Mouse (Mus musculus) MEL (cell line): ENCODE measurements around the gene Ankfn1. TPM values are rescaled to one million over a fixed set of nuclear protein-coding genes. Genes with fewer than 3 reads are reported as not detected.

Source experiments
- DNase-seq: peaks from one replicate; pipeline ENCODE4 v3.0.0; 2011; ENCODE audit warnings: low read depth, low spot score
- H3K27ac ChIP-seq: 2 replicates; pipeline ENCODE4 v1.5.1; 2012; ENCODE audit warnings: low read depth, mild to moderate bottlenecking, control low read depth, low read length, moderate library complexity; ENCODE audit not compliant: control insufficient read depth
- H3K27me3 ChIP-seq, 2 experiments: fragments of 150-350 bp in 1 of 2; sonication (generic) in 1 of 2; 2 replicates each; pipeline ENCODE4 v1.6.1; 2012; ENCODE audit warnings: low read length in 2 of 2, mild to moderate bottlenecking in 2 of 2, improper control_type of control experiment in 1 of 2, moderate library complexity in 1 of 2; ENCODE audit not compliant: insufficient read depth in 2 of 2, control insufficient read depth in 1 of 2
- H3K36me3 ChIP-seq, 2 experiments: 2 replicates each; pipeline ENCODE4 v1.6.1; 2012 to 2014; ENCODE audit warnings: low read length in 2 of 2, improper control_type of control experiment in 1 of 2, inconsistent platforms in 1 of 2, mild to moderate bottlenecking in 1 of 2; ENCODE audit not compliant: insufficient read depth in 2 of 2, control insufficient read depth in 1 of 2
- H3K4me1 ChIP-seq, 2 experiments: fragments of 150-350 bp in 1 of 2; sonication (generic) in 1 of 2; 2 replicates each; pipeline ENCODE4 v1.6.1; 2012; ENCODE audit warnings: low read length in 2 of 2, improper control_type of control experiment in 1 of 2, mild to moderate bottlenecking in 1 of 2; ENCODE audit not compliant: insufficient read depth in 2 of 2, control insufficient read depth in 1 of 2
- H3K4me3 ChIP-seq, 2 experiments: fragments of 150-350 bp in 1 of 2; sonication (generic) in 1 of 2; 2 replicates each; pipeline ENCODE4 v1.5.1; 2012; ENCODE audit warnings: low read depth in 2 of 2, low read length in 2 of 2, mild to moderate bottlenecking in 2 of 2, moderate library complexity in 2 of 2, control low read depth in 1 of 2, improper control_type of control experiment in 1 of 2; ENCODE audit not compliant: control insufficient read depth in 1 of 2, insufficient read depth in 1 of 2
- H3K79me2 ChIP-seq: 2 replicates; pipeline ENCODE4 v1.6.1; 2012; ENCODE audit warnings: mild to moderate bottlenecking, low read length, moderate library complexity; ENCODE audit not compliant: control insufficient read depth, poor library complexity, insufficient read depth
- H3K9ac ChIP-seq: 2 replicates; pipeline ENCODE4 v1.6.1; 2012; ENCODE audit warnings: low read depth, mild to moderate bottlenecking, control low read depth, low read length, moderate library complexity; ENCODE audit not compliant: control insufficient read depth, poor library complexity, severe bottlenecking
- H3K9me3 ChIP-seq: fragments of 150-350 bp; sonication (generic); replicated peaks from 2 replicates; pipeline ENCODE4 v1.6.1; 2012; ENCODE audit warnings: mild to moderate bottlenecking, low read length, improper control_type of control experiment, moderate library complexity; ENCODE audit not compliant: insufficient read depth
- BHLHE40 ChIP-seq: IDR thresholded peaks from 2 replicates; pipeline ENCODE4 v1.6.1; 2012; ENCODE audit warnings: low read depth, mild to moderate bottlenecking, inconsistent platforms, low read length, improper control_type of control experiment, borderline replicate concordance
- CHD1 ChIP-seq: IDR thresholded peaks from 2 replicates; pipeline ENCODE4 v1.6.1; 2012; ENCODE audit warnings: low read depth, mild to moderate bottlenecking, inconsistent platforms, low read length, improper control_type of control experiment
- CHD2 ChIP-seq: IDR thresholded peaks from 2 replicates; pipeline ENCODE4 v1.6.1; 2011; ENCODE audit warnings: low read length, improper control_type of control experiment
- ELF1 ChIP-seq: IDR thresholded peaks from 2 replicates; pipeline ENCODE4 v1.6.1; 2014; ENCODE audit warnings: low read depth, mild to moderate bottlenecking, inconsistent platforms, low read length, improper control_type of control experiment, moderate library complexity
- EP300 ChIP-seq, 2 experiments: IDR thresholded peaks; 2 replicates each; pipeline ENCODE4 v1.6.1; 2011; ENCODE audit warnings: improper control_type of control experiment in 2 of 2, low read length in 2 of 2, low read depth in 1 of 2, mild to moderate bottlenecking in 1 of 2
- ETS1 ChIP-seq: IDR thresholded peaks from 2 replicates; pipeline ENCODE4 v1.6.1; 2012; ENCODE audit warnings: low read depth, mild to moderate bottlenecking, inconsistent platforms, low read length, improper control_type of control experiment, moderate library complexity
- GABPA ChIP-seq: IDR thresholded peaks from 2 replicates; pipeline ENCODE4 v1.6.1; 2012; ENCODE audit warnings: low read depth, mild to moderate bottlenecking, inconsistent platforms, low read length, improper control_type of control experiment, moderate library complexity
- HCFC1 ChIP-seq: IDR thresholded peaks from 2 replicates; pipeline ENCODE4 v1.6.1; 2012; ENCODE audit warnings: low read depth, mild to moderate bottlenecking, inconsistent platforms, low read length, improper control_type of control experiment, moderate library complexity
- MAFK ChIP-seq: IDR thresholded peaks from 2 replicates; pipeline ENCODE4 v1.6.1; 2011; ENCODE audit warnings: low read depth, mild to moderate bottlenecking, low read length, improper control_type of control experiment, borderline replicate concordance
- MAZ ChIP-seq: IDR thresholded peaks from 2 replicates; pipeline ENCODE4 v1.6.1; 2012; ENCODE audit warnings: low read depth, mild to moderate bottlenecking, inconsistent platforms, low read length, improper control_type of control experiment
- MEF2A ChIP-seq: IDR thresholded peaks from 2 replicates; pipeline ENCODE4 v1.6.1; 2014; ENCODE audit warnings: low read depth, mild to moderate bottlenecking, inconsistent platforms, low read length, improper control_type of control experiment; ENCODE audit not compliant: poor library complexity, insufficient replicate concordance, severe bottlenecking; ENCODE audit errors: extremely low read depth
- MXI1 ChIP-seq: IDR thresholded peaks from 2 replicates; pipeline ENCODE4 v1.6.1; 2011; ENCODE audit warnings: mild to moderate bottlenecking, low read depth, low read length, improper control_type of control experiment
- MYB ChIP-seq: IDR thresholded peaks from 2 replicates; pipeline ENCODE4 v1.6.1; 2011; ENCODE audit warnings: mild to moderate bottlenecking, low read depth, low read length, improper control_type of control experiment
- NELFE ChIP-seq: IDR thresholded peaks from 2 replicates; pipeline ENCODE4 v1.6.1; 2011; ENCODE audit warnings: low read depth, low read length, improper control_type of control experiment
- NRF1 ChIP-seq: IDR thresholded peaks from 2 replicates; pipeline ENCODE4 v1.6.1; 2014; ENCODE audit warnings: low read depth, mild to moderate bottlenecking, inconsistent platforms, low read length, improper control_type of control experiment, moderate library complexity; ENCODE audit not compliant: poor library complexity, insufficient read depth, severe bottlenecking
- POLR2A ChIP-seq, 2 experiments: IDR thresholded peaks; 2 replicates each; pipeline ENCODE4 v1.6.1; 2011 to 2012; ENCODE audit warnings: low read length in 2 of 2, mild to moderate bottlenecking in 2 of 2, control low read depth in 1 of 2, improper control_type of control experiment in 1 of 2, low read depth in 1 of 2, moderate library complexity in 1 of 2; ENCODE audit not compliant: control insufficient read depth in 1 of 2, insufficient read depth in 1 of 2, poor library complexity in 1 of 2
- POLR2AphosphoS2 ChIP-seq: IDR thresholded peaks from 2 replicates; pipeline ENCODE4 v1.6.1; 2011; ENCODE audit warnings: low read length, improper control_type of control experiment
- POLR2AphosphoS5 ChIP-seq: IDR thresholded peaks from 2 replicates; pipeline ENCODE4 v1.6.1; 2012; ENCODE audit warnings: low read depth, borderline replicate concordance, mild to moderate bottlenecking, inconsistent platforms, low read length, moderate library complexity, mixed read lengths
- RCOR1 ChIP-seq: IDR thresholded peaks from 2 replicates; pipeline ENCODE4 v1.6.1; 2012; ENCODE audit warnings: low read depth, mild to moderate bottlenecking, inconsistent platforms, low read length, improper control_type of control experiment
- SIN3A ChIP-seq: IDR thresholded peaks from 2 replicates; pipeline ENCODE4 v1.6.1; 2012; ENCODE audit warnings: low read length, improper control_type of control experiment, inconsistent platforms
- SMC3 ChIP-seq: IDR thresholded peaks from 2 replicates; pipeline ENCODE4 v1.6.1; 2011; ENCODE audit warnings: low read depth, low read length, improper control_type of control experiment
- TBP ChIP-seq: IDR thresholded peaks from 2 replicates; pipeline ENCODE4 v1.8.0; 2011; ENCODE audit warnings: low read depth, low read length, improper control_type of control experiment
- TCF12 ChIP-seq: IDR thresholded peaks from 2 replicates; pipeline ENCODE4 v1.6.1; 2014; ENCODE audit warnings: low read depth, mild to moderate bottlenecking, inconsistent platforms, low read length, improper control_type of control experiment, moderate library complexity
- USF1 ChIP-seq: IDR thresholded peaks from 2 replicates; pipeline ENCODE4 v1.6.1; 2014; ENCODE audit warnings: low read depth, mild to moderate bottlenecking, inconsistent platforms, low read length, improper control_type of control experiment, moderate library complexity
- USF2 ChIP-seq, 2 experiments: IDR thresholded peaks; 2 replicates each; pipeline ENCODE4 v1.6.1; 2011 to 2012; ENCODE audit warnings: improper control_type of control experiment in 2 of 2, low read length in 2 of 2, borderline replicate concordance in 1 of 2, inconsistent platforms in 1 of 2, low read depth in 1 of 2, mild to moderate bottlenecking in 1 of 2; ENCODE audit not compliant: insufficient read depth in 1 of 2
- ZC3H11A ChIP-seq: IDR thresholded peaks from 2 replicates; pipeline ENCODE4 v1.6.1; 2012; ENCODE audit warnings: low read depth, mild to moderate bottlenecking, inconsistent platforms, low read length, improper control_type of control experiment
- ZMIZ1 ChIP-seq: IDR thresholded peaks from 2 replicates; pipeline ENCODE4 v1.6.1; 2012; ENCODE audit warnings: low read depth, mild to moderate bottlenecking, inconsistent platforms, low read length, improper control_type of control experiment, moderate library complexity
- polyA plus RNA-seq, 2 experiments: library from polyadenylated mRNA; stranded (reverse) in 1 of 2; unstranded in 1 of 2; fragments of >175 nt in 1 of 2; fragments of >200 nt in 1 of 2; gene quantifications; 2 replicates each; pipeline versions ENCODE4 v1.2.1 to v1.2.4; 2012; ENCODE audit warnings: low replicate concordance in 2 of 2, low read depth in 1 of 2; ENCODE audit not compliant: insufficient read length in 2 of 2, insufficient read depth in 1 of 2, missing spikeins in 1 of 2
- total RNA-seq: library from RNA; depleted of rRNA; stranded (reverse); fragments of 300-350 nt; gene quantifications from 2 replicates; pipeline ENCODE4 v1.2.3, GENCODE M21; 2012

The Ankfn1 gene
- total and polyA plus RNA-seq, 3 experiments, result not detected

DNA sequence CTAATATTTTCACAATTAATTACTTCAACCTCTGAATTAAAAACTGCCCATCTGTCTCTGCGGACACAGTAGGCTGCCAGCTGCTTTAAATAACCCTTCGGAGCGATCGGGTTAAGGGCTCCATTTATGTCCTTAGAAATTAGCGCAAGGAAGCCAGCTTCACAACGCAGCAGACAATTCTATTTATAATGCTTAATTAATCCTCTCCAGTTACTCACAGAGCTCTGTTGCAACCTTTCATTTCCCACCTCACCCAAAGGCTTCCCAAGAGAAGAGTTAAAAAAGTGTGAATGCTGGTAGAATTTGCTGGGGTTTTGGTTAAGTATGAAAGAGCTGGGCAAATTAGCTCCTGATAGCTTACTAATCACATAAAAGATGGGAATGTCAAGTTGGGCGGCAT lies 275.7 kb downstream of the Ankfn1 start:
- no peaks in the 10 kb centered on the region for H3K79me2 ChIP-seq
- H3K27ac ChIP-seq, result no peak overlapping the region
- no peak overlapping the region for H3K4me3 ChIP-seq
- H3K9me3 ChIP-seq, result no peaks in the 10 kb centered on the region
- no peaks in the 10 kb centered on the region for H3K36me3 ChIP-seq
- no peak for DNase-seq
- H3K4me1 ChIP-seq, result no peaks in the 10 kb centered on the region
- no peak overlapping the region for H3K9ac ChIP-seq
- no peak for TF ChIP-seq MYB
- no peak for TF ChIP-seq POLR2AphosphoS2
- no peak for TF ChIP-seq ZC3H11A
- no peak for TF ChIP-seq MAZ
- no peak for TF ChIP-seq ZMIZ1
- no peak for TF ChIP-seq MXI1
- no peak for TF ChIP-seq EP300 (IDR thresholded peaks at IDR 0.05; ENCODE audit: low read depth in 1 of 2, low read length in 2 of 2)
- TF ChIP-seq SMC3, result no peak
- no peak for TF ChIP-seq CHD1
- no peak for TF ChIP-seq MAFK
- no peak for TF ChIP-seq GABPA
- no peak for TF ChIP-seq NRF1
- TF ChIP-seq USF1, result no peak
- TF ChIP-seq POLR2A (IDR thresholded peaks at IDR 0.05; ENCODE audit: control insufficient read depth in 1 of 2, insufficient read depth in 1 of 2, low read depth in 1 of 2, low read length in 2 of 2, poor library complexity in 1 of 2), result no peak
- no peak for TF ChIP-seq RCOR1
- TF ChIP-seq TCF12, result no peak
- no peaks in the 10 kb centered on the region for H3K27me3 ChIP-seq

DNA sequence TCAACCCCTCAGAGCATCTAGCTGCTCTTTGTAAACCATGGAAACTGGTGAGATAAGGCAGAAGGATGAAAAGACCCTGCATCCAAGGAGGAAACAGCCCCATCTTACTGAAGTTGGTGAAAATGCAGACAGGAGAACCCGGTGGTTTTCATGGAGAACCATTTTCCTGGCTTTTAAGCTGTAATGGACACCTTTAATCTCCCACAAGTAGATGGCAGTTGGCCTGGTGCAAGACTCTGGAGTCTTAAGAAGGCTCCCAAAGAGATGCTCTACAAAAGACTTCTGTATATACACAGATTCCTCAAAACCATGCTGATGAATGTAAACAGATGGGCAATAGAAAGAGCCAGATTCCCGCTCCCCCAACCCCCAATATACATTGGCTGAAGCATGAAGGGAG lies 276.5 kb downstream of the Ankfn1 start:
- no peak for TF ChIP-seq MAFK
- no peak for TF ChIP-seq NELFE
- TF ChIP-seq, all 39 proteins: peak for 0
- DNase-seq, result no peak
- Histone ChIP-seq H3K36me3 (no peaks in the 10 kb centered on the region), H3K9me3 (no peaks in the 10 kb centered on the region), H3K27me3 (no peaks in the 10 kb centered on the region), H3K4me3 (no peak overlapping the region), H3K4me1 (no peaks in the 10 kb centered on the region), H3K27ac (no peak overlapping the region), H3K9ac (no peak overlapping the region), H3K79me2 (no peaks in the 10 kb centered on the region)

DNA sequence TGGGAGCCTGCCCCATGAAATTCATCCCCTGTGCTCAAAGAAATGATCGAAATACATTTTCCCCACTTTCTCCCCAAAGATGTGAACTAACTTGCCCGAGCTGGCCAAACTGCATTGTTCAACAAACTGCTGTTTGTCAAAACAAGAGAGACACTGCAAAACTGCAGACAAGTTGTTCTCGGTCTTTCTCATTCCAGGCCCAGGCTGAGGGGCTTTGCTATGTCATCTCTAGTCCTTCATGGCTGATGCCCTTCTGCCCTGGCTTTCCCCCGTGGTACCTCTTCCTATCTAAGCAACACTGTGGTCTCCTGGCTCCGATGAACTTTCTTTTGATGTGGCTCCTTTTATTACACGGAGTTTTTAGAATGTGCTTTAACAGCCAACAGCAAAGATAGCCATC lies 296.4 kb downstream of the Ankfn1 start:
- no peak for DNase-seq
- Histone ChIP-seq H3K27ac (no peak overlapping the region), H3K36me3 (no peaks in the 10 kb centered on the region), H3K4me1 (no peaks in the 10 kb centered on the region), H3K4me3 (no peak overlapping the region), H3K9me3 (no peaks in the 10 kb centered on the region), H3K27me3 (no peaks in the 10 kb centered on the region), H3K9ac (no peak overlapping the region), H3K79me2 (no peaks in the 10 kb centered on the region)
- TF ChIP-seq POLR2AphosphoS5 (no peak), TBP (no peak), ETS1 (no peak), CHD2 (no peak), SMC3 (no peak), POLR2A (IDR thresholded peaks at IDR 0.05; ENCODE audit: control insufficient read depth in 1 of 2, insufficient read depth in 1 of 2, low read depth in 1 of 2, low read length in 2 of 2, poor library complexity in 1 of 2) (no peak), MEF2A (no peak), NELFE (no peak), SIN3A (no peak), ELF1 (no peak), USF2 (IDR thresholded peaks at IDR 0.05; ENCODE audit: borderline replicate concordance in 1 of 2, insufficient read depth in 1 of 2, low read depth in 1 of 2, low read length in 2 of 2) (no peak), MAFK (no peak), MXI1 (no peak), HCFC1 (no peak), ZMIZ1 (no peak), BHLHE40 (no peak)
